Mouse (Mus musculus): ENCODE measurements around the gene Sh3pxd2b. TPM values are rescaled to one million over a fixed set of nuclear protein-coding genes. Genes with fewer than 3 reads are reported as not detected.

Sh3pxd2b gene
- total and polyA plus RNA-seq, 3 experiments: 2.4 to 13.2 (median 6.7) TPM

DNA sequence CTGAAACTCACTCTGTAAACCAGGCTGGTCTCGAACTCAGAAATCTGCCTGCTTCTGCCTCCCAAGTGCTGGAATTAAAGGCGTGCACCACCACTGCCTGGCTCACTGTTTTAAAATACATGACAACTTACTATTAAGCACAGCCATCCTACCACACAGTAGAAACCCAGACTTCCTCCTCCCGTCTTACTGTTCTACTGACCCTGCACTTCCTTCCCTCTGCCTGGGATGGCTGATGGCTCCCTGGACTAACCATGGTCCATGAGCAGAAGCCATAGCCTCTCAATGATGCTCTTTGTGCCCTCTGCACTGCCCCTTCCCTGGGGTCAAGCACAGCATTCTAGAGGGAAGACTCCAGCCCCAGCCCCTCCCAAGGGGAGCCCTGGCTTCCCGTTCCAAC, 17.9 kb downstream of the Sh3pxd2b start:
- H3K36me3 ChIP-seq (replicated peaks in 1 of 2; ENCODE audit: control insufficient read depth in 1 of 2, insufficient read depth in 1 of 2, low read length in 1 of 2): peaks cover 0 to 15% of the 10 kb centered on the region in 2 experiments
- H3K79me2 ChIP-seq (replicated peaks; ENCODE audit: control insufficient read depth, extremely low read depth, insufficient read depth, poor library complexity, severe bottlenecking): no peaks in the 10 kb centered on the region
- in situ Hi-C loops (cut with MboI; ENCODE audit: low pct_ligation_motif_present, low pct_unique_long_range_greater_than_20kb, low sequenced_read_pairs) (no loop called here), dilution Hi-C loops (cut with MboI; ENCODE audit: extremely low pct_ligation_motif_present, extremely low pct_unique_long_range_greater_than_20kb, low sequenced_read_pairs) (no loop called here)
- no peak overlapping the region for H3K4me2 ChIP-seq (ENCODE audit: insufficient read depth, low read depth, poor library complexity, severe bottlenecking)
- no peak overlapping the region for H3K9ac ChIP-seq (ENCODE audit: insufficient read depth, low read depth)
- H3K27ac ChIP-seq (ENCODE audit: insufficient read depth, low read depth): no peak overlapping the region
- TF ChIP-seq JUND (conservative IDR thresholded peaks at IDR 0.05; ENCODE audit: low read depth, low read length) (no peak), NRF1 (IDR thresholded peaks at IDR 0.05; ENCODE audit: low read depth, low read length) (no peak), TCF12 (IDR thresholded peaks at IDR 0.05; ENCODE audit: low read depth, low read length) (no peak), CHD1 (IDR thresholded peaks at IDR 0.05; ENCODE audit: low read depth, low read length) (no peak), TBP (conservative IDR thresholded peaks at IDR 0.05; ENCODE audit: low read depth, low read length) (no peak), MAZ (IDR thresholded peaks at IDR 0.05; ENCODE audit: low read depth, low read length) (no peak)
- H3K4me1 ChIP-seq (ENCODE audit: control insufficient read depth in 1 of 2, insufficient read depth in 2 of 2): peaks cover 26 to 76% of the 10 kb centered on the region in 2 experiments
- no peak overlapping the region for H3K4me3 ChIP-seq (replicated peaks in 1 of 3; ENCODE audit: low read depth in 2 of 3, low read length in 2 of 3, poor library complexity in 1 of 3)
- H3K9me3 ChIP-seq (replicated peaks; ENCODE audit: low read length): no peaks in the 10 kb centered on the region
- no peaks in the 10 kb centered on the region for H3K27me3 ChIP-seq (replicated peaks)
- no peak for DNase-seq (ENCODE audit: extremely low read depth)

DNA sequence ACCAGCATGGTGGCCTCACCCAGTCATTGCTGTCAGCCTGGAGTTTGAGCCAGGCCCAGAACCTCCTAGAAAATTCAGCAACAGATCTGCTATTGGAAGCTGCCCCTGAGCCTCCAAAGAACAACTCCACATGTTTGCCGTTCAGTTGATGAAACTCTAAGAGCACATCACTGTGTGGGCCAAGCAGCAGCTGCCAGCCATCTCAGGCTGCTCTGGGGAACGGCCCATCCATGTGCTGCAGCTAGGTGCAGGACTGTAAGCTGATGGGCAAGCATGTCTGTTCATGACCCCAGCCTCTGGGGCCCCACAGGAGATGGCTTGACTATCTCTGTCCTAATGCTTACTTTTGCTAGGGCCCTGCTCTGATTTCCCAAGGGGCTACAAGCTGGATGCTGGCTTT, 19.4 kb downstream of the Sh3pxd2b start:
- no peak for DNase-seq (ENCODE audit: extremely low read depth)
- no peaks in the 10 kb centered on the region for H3K9me3 ChIP-seq (replicated peaks; ENCODE audit: low read length)
- TF ChIP-seq POLR2AphosphoS2 (IDR thresholded peaks at IDR 0.05; ENCODE audit: low read depth, low read length) (no peak), JUND (conservative IDR thresholded peaks at IDR 0.05; ENCODE audit: low read depth, low read length) (no peak), KAT2A (IDR thresholded peaks at IDR 0.05; ENCODE audit: insufficient replicate concordance, low read length) (no peak)
- no peak overlapping the region for H3K4me3 ChIP-seq (replicated peaks in 1 of 3; ENCODE audit: low read depth in 2 of 3, low read length in 2 of 3, poor library complexity in 1 of 3)
- no peak overlapping the region for H3K4me2 ChIP-seq (ENCODE audit: insufficient read depth, low read depth, poor library complexity, severe bottlenecking)
- in situ Hi-C loops (cut with MboI; ENCODE audit: low pct_ligation_motif_present, low pct_unique_long_range_greater_than_20kb, low sequenced_read_pairs): no loop called here
- no peak overlapping the region for H3K27ac ChIP-seq (ENCODE audit: insufficient read depth, low read depth)
- dilution Hi-C loops (cut with MboI; ENCODE audit: extremely low pct_ligation_motif_present, extremely low pct_unique_long_range_greater_than_20kb, low sequenced_read_pairs): no loop called here
- H3K9ac ChIP-seq (ENCODE audit: insufficient read depth, low read depth): no peak overlapping the region
- no peaks in the 10 kb centered on the region for H3K27me3 ChIP-seq (replicated peaks)
- H3K4me1 ChIP-seq (ENCODE audit: control insufficient read depth in 1 of 2, insufficient read depth in 2 of 2): peaks cover 18 to 61% of the 10 kb centered on the region in 2 experiments
- no peaks in the 10 kb centered on the region for H3K79me2 ChIP-seq (replicated peaks; ENCODE audit: control insufficient read depth, extremely low read depth, insufficient read depth, poor library complexity, severe bottlenecking)
- H3K36me3 ChIP-seq (replicated peaks in 1 of 2; ENCODE audit: control insufficient read depth in 1 of 2, insufficient read depth in 1 of 2, low read length in 1 of 2): peaks cover 0 to 20% of the 10 kb centered on the region in 2 experiments

DNA sequence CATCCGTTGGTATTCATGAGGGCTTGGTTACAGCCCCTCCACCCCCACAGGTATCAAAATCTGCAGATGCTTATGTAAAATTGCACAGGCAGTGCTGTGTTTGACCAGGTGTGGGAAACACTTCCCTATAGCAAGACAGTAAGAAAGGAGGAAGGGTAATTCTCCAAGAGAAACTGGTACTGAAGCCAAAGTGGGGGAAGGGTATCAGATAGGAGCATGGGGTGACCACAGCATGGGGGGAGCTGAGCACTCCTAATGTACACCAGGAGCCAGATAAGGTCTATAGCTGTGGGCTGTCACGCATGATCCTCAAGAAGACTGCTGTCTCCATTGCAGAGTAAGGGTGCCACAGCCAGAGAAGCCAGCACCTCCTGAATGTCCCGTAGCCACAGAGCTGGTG, 21.4 kb downstream of the Sh3pxd2b start:
- peaks cover 0 to 36% of the 10 kb centered on the region in 2 experiments for H3K36me3 ChIP-seq (replicated peaks in 1 of 2; ENCODE audit: control insufficient read depth in 1 of 2, insufficient read depth in 1 of 2, low read length in 1 of 2)
- no peak overlapping the region for H3K4me2 ChIP-seq (ENCODE audit: insufficient read depth, low read depth, poor library complexity, severe bottlenecking)
- H3K4me3 ChIP-seq (replicated peaks in 1 of 3; ENCODE audit: low read depth in 2 of 3, low read length in 2 of 3, poor library complexity in 1 of 3): no peak overlapping the region
- no peaks in the 10 kb centered on the region for H3K27me3 ChIP-seq (replicated peaks)
- H3K4me1 ChIP-seq (ENCODE audit: control insufficient read depth in 1 of 2, insufficient read depth in 2 of 2): peaks cover 3 to 52% of the 10 kb centered on the region in 2 experiments; a peak in 3 of 4 replicates
- no peaks in the 10 kb centered on the region for H3K79me2 ChIP-seq (replicated peaks; ENCODE audit: control insufficient read depth, extremely low read depth, insufficient read depth, poor library complexity, severe bottlenecking)
- DNase-seq (ENCODE audit: extremely low read depth): no peak
- H3K27ac ChIP-seq (ENCODE audit: insufficient read depth, low read depth): no peak overlapping the region
- in situ Hi-C loops (cut with MboI; ENCODE audit: low pct_ligation_motif_present, low pct_unique_long_range_greater_than_20kb, low sequenced_read_pairs) (no loop called here), dilution Hi-C loops (cut with MboI; ENCODE audit: extremely low pct_ligation_motif_present, extremely low pct_unique_long_range_greater_than_20kb, low sequenced_read_pairs) (no loop called here)
- TF ChIP-seq POLR2AphosphoS2 (IDR thresholded peaks at IDR 0.05; ENCODE audit: low read depth, low read length) (no peak), ZNF384 (IDR thresholded peaks at IDR 0.05; ENCODE audit: low read depth, low read length) (no peak)
- H3K9ac ChIP-seq (ENCODE audit: insufficient read depth, low read depth): no peak overlapping the region
- no peaks in the 10 kb centered on the region for H3K9me3 ChIP-seq (replicated peaks; ENCODE audit: low read length)
